Mouse (Mus musculus) gastrocnemius, adult 2 months (tissue): Measurements from ENCODE around the gene Gm11639. TPM values are rescaled to one million over a fixed set of nuclear protein-coding genes. Genes with fewer than 3 reads are reported as not detected.

Experiments
- DNase-seq: peaks from one replicate; pipeline ENCODE4 v3.0.0; 2022
- H3K27ac ChIP-seq: fragments of 200-600 bp; 2 replicates; pipeline ENCODE4 v1.8.1; 2022; ENCODE audit warnings: mild to moderate bottlenecking
- H3K4me3 ChIP-seq: fragments of 200-600 bp; 2 replicates; pipeline ENCODE4 v1.8.1; 2022; ENCODE audit warnings: mild to moderate bottlenecking, moderate library complexity
- CTCF ChIP-seq: fragments of 200-600 bp; IDR thresholded peaks from 2 replicates; pipeline ENCODE4 v1.8.1; 2022; ENCODE audit warnings: antibody characterized with exemption, mild to moderate bottlenecking, moderate library complexity
- intact Hi-C: fragments of 180-260 bp; cut with DNase I; formaldehyde crosslinking; loops from one replicate; pipeline ENCODE4 v1.15.1; 2025
- total RNA-seq, 2 experiments: library from RNA; stranded (reverse); gene quantifications; 2 replicates each; pipeline ENCODE4 v1.2.3; 2021

Gene Gm11639
- total RNA-seq, 2 experiments from 2014 or later: not detected

DNA sequence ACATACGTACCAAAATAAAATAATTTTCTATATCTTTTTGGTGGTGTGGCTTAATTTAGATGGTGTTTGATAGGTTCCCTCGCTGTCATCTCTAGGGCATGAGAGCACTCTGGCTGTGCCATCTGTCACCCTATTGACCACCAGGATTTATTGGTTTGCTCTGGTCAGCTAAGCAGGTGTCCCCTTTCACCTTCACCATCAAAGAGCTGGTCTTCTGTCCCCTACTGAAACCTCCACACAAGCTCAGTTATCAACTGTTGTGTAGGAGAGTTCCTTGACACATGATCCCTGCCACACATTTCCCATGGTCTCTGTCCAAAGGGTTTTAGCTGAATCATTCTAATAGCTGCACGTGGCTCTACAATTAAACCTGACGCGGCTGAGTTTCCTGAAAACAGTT is 455.6 kb downstream of the Gm11639 start:
- no peak for TF ChIP-seq CTCF
- H3K27ac ChIP-seq: no peak overlapping the region
- intact Hi-C loops: no loop called here
- DNase-seq: no peak
- H3K4me3 ChIP-seq: no peak overlapping the region

DNA sequence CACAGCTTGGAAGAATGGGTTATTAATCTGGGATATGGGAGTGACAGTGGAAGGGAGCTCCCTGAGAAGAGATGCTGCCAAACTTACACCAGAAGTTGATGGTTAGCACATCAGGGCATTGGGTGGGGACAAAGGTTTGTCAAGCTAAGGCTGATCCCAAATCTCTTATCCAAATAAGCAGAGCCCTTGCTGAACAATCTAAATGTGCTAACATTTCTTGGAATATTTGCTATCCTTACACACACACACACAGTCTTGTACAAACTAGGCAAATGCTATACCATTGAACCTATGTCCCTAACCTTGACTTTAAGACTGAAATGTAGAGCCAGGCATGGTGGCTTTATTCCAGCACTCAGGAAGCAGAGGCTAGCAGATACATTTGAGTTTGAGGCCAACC is 458.1 kb downstream of the Gm11639 start:
- Histone ChIP-seq H3K27ac (no peak overlapping the region), H3K4me3 (no peak overlapping the region)
- intact Hi-C loops: no loop called here
- TF ChIP-seq CTCF: no peak
- no peak for DNase-seq

DNA sequence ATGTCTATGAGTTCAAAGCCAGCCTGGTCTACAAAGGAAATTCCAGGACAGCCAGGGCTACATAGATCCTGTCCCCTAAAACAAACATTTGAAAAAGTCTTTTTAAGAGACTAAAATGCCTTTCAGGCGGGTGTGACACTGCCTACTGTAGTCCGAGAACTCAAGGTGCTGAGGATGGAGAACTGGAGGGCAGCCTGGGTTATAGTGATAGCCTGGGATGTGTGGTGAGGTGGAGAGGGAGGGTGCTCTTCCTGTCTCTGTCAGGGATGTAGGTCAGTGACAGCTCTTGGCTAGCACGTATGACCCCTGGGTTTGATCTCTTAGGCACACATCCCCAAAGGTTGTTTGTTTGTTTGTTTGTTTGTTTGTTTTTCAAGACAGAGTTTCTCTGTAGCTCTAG is 458.6 kb downstream of the Gm11639 start:
- DNase-seq: no peak
- intact Hi-C loops: no loop called here
- no peak overlapping the region for H3K4me3 ChIP-seq
- no peak for TF ChIP-seq CTCF
- H3K27ac ChIP-seq: no peak overlapping the region

DNA sequence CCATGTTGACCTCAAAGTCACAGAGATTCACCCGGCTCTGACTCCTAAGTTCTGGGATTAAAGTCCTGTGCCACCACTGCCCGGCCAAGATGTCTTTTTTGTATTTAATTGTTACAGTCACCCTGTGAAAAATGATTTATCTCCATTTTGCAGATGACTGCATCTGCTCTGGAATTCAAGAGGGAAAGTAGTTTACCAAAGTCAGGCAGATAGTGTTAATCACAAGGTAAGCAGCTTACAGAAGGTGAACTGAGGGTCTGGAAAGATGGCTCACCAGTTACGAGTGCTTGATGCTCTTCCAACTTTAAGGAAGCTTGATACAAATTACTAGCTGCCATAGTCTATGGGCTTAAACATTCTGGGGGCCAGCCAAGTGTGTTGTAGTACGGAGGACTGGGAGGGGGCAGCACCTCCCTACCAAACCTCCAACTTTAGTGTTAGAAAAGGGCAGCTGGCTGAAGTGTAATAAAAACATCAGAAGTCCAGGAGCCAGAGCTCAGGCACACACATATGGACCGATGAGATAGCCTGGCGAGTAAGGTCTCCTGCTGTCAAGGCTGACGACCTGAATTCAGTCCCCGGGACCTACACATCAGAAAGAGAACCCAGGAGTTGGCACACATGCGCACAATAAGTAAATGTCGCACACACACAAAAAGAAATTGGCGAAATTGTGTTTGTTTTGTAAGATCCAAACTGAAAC is 459.2 kb downstream of the Gm11639 start:
- Histone ChIP-seq H3K4me3 (no peak overlapping the region), H3K27ac (no peak overlapping the region)
- TF ChIP-seq CTCF: peak; percentile 27; the same call in 1 of the 2 replicates
- intact Hi-C loops: no loop called here
- DNase-seq: no peak

DNA sequence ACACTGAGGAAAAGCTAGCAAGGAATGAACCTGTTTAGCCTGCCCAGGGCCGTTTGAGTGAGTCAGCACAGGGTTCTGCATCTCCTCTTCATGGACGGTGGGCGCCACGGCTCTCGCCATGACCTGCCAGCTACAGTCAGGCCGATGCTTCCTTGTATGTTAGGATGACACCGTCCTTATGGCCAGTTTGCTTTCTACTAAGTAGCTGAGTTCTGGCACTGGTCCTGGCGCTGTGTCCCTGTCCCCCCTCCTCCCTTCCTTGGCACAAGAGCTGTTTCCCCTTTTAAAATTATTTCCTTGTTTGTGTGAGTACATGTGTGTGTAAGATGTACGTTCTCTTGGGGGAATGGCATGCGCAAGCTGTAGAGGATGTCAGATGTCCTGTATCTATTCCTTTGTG is 459.7 kb downstream of the Gm11639 start:
- no peak overlapping the region for H3K27ac ChIP-seq
- TF ChIP-seq CTCF: no peak
- H3K4me3 ChIP-seq: no peak overlapping the region
- no peak for DNase-seq
- intact Hi-C loops: no loop called here

DNA sequence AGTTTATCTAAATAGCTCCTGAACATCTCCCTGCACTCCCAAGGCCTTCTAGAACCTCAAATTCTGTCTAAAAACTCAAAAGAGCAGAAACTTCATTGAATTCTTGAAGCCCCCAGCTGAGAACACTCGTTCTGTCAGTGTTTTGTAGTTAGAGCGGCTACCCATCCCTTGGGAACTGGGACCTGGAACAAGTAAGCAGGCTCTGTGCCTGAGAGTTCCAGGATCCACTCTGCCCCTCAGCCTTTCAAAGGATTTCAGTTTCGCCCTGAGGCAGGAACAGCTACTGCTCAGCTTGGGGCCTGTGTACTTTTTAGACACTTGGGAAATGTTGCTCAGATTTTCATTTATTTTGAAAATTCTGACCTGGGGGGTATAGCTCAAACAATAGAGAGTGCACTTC is 461.1 kb downstream of the Gm11639 start, which contains the start of gene Gm10842:
TSS of gene Gm10842 (plus strand) at position 301 of the 400 bp plus-strand sequence.
- no peak for DNase-seq
- Histone ChIP-seq H3K27ac (no peak within 1 kb of the TSS), H3K4me3 (no peak within 1 kb of the TSS)
- intact Hi-C loops: no loop called here
- no peak for TF ChIP-seq CTCF

DNA sequence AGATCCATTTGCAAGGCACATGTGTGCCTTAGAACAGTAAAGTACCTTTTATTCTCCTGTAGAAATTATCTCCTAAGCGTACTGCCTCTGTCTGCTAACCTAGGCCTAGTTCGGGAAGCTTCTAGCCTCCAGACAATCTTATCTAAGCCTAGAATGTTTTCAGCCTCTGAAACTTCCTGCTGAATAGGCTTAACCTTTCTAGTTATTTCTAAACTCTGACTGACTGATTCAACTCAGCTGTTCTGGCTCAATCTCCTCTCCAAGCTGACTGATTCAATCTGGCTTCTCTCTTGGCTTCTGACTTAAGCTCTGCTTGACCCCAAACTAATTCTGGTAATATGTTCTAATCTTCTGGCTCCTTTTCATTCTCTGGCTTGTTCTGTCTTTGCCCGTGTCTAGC is 463.8 kb downstream of the Gm11639 start:
- H3K27ac ChIP-seq: no peak overlapping the region
- intact Hi-C loops: no loop called here
- DNase-seq: no peak
- TF ChIP-seq CTCF: no peak
- no peak overlapping the region for H3K4me3 ChIP-seq

DNA sequence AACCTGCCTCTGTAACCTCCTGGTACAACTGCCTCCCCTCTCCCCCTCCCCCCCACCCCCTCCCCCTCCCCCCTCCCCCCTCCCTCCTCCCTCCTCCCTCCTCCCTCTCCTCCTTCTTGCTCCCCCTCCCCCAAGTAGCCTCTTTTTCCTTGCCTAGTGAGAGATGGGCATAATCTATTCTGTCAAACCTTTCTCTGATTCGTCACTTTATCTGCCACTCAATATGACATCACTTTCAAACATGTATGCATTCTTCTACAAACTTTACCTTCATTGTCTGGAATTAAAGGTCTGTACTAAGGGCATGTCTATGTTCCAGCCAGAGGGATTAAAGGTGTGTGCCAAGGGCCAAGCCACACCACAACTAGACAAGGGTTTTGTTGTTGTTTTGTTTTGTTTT is 464.3 kb downstream of the Gm11639 start:
- TF ChIP-seq CTCF: no peak
- no peak overlapping the region for H3K27ac ChIP-seq
- intact Hi-C loops: no loop called here
- no peak overlapping the region for H3K4me3 ChIP-seq
- DNase-seq: no peak

DNA sequence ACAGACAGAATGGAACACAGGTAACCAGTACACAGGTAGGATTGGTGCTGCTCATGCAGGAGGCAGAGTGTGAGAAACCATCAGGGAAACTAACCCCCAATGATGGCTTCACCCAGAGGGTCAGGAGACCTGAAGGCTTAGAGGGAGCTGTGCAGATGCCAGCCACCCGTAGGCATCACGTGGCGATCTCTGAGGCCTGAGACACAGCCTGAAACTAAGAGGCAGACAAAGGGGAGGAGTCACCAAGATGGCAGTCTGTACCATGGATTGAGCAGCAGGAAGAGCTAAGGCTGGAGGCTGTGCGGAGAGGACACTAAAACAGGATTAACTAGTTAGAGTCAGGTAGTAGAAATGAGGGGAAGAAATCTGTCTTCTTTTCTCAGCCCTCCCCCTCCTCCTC is 465.2 kb downstream of the Gm11639 start:
- intact Hi-C loops: no loop called here
- Histone ChIP-seq H3K27ac (no peak overlapping the region), H3K4me3 (no peak overlapping the region)
- DNase-seq: no peak
- no peak for TF ChIP-seq CTCF

DNA sequence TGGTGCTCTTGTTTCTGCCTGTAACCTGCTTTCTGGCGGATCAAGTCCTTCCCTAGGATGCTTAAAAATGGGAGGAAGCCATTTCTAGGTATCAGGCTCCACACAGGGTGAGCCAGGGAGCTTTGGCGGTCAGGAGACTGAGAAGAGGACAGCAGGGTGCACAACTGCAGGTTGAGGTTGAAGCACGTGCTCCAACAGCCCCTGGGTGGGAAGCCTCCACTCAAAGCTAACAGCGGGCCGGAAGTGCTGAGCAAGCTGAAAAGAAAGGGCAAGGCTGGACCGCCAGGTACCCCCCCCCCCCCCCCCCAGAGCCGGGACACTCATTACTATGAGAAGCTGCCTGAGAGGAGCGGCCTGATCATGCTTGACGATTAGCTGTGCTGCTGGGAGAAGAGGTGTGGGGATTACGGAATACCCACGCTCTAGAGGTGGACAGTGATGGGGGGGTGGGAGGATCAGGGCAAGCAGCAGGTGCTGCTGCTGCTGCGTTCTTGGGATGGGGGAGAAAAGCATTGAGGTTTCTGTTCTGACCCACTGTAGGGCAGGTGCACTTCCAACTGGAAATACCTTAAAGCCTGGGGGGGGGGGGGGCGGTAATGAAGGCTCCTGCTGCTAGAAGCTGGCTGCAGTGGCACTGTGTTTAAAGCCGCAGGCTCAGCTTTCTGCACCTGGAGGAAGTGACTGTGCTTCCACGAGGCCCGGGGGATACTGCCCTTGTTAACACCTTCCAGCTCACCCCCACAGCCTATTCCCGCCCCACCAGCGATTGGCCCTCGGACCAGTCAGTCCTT is 465.9 kb downstream of the Gm11639 start:
- TF ChIP-seq CTCF: no peak
- intact Hi-C loops: no loop called here
- no peak overlapping the region for H3K4me3 ChIP-seq
- DNase-seq: no peak
- H3K27ac ChIP-seq: no peak overlapping the region

DNA sequence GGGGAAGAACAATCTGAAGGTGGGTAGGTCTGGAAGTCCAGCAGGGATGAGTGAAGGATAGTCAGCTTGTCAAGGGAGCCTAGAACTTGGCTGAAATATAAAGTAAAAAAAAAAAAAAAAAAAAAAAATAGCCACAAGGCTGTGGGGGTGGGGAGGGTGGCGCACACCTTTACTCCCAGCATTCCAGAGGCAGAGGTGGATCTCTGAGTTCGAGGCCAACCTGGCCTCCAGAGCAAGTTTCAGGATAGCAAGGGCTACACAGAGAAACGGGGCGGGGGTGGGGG is 466.5 kb downstream of the Gm11639 start:
- intact Hi-C loops: no loop called here
- H3K4me3 ChIP-seq: no peak overlapping the region
- DNase-seq: no peak
- TF ChIP-seq CTCF: no peak
- H3K27ac ChIP-seq: no peak overlapping the region

DNA sequence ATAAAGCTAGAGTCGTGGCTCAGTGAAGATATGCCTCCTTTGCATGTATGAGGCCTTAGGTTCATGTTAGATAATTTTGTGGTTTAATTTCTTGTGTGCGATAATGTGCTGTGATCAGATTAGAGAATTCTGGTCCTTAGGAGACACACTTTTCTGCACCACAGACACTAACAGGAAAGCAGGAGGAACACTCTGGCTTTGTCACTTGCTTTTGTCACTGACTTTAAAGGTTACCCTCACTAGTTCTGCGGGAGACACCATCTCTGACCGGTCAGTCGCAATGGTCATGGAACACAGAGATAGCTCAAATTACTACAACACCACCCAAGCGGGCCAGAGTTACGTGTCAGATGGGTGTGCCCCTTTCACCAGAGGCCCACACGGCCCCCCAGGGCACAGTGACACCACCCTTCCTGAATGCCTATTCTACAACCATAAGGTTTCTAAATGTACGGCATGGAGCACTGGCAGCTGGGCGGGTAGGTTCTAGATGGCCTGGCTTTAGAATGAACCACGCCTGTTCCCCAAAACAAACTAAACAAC is 466.9 kb downstream of the Gm11639 start:
- TF ChIP-seq CTCF: no peak
- no peak for DNase-seq
- Histone ChIP-seq H3K4me3 (no peak overlapping the region), H3K27ac (no peak overlapping the region)
- intact Hi-C loops: no loop called here

DNA sequence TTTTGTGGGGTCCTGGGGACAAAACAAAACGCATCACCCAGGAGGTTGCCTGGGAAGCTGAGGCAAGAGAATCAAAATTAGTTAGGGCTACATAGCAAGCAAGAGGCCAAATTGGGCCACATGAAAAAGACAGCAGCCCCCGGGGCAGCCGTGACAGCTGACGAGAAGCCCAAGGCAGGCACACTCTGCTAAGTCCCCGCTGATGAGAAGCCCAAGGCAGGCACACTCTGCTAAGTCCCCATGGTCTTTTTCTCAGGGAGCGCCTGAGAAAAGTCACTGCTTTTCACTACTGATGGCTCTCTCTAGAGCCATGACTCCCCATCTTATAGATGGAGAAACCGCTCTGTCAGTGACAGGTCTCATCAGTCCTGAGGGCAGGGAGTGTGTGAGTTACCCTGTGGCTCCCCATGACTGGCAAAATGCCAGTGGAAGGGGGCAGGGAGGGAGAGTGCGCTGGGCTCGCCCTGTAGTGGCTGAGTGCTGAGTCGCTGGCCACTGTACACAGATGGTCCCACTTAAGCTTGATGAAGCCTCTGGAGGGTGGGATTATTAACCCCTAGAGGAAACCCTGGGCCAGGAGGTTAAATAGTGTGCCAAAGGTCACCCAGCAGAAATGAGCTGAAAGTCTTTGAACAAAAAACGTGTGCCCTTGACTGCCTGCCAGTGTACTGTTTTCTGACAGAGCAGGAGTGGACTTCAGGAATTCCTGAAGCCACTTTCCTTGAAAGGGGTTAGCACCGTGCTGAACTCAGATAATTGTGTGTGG is 467.7 kb downstream of the Gm11639 start:
- H3K27ac ChIP-seq: no peak overlapping the region
- TF ChIP-seq CTCF: no peak
- no peak for DNase-seq
- H3K4me3 ChIP-seq: no peak overlapping the region
- intact Hi-C loops: no loop called here
